Mouse (Mus musculus) forebrain, postnatal 0 days (tissue): ENCODE results near the gene St3gal5. TPM values are rescaled to one million over a fixed set of nuclear protein-coding genes. Genes with fewer than 3 reads are reported as not detected.
A peak's percentile ranks its signal among the peaks of the same experiment; 100 is the strongest.

ENCODE experiments used
- ATAC-seq: fragments of 200-750 bp; cut with Nextera tagmentation; 2 replicates; pipeline ENCODE4 v1.8.0; 2017; ENCODE audit warnings: mild to moderate bottlenecking, moderate library complexity
- DNase-seq: peaks from one replicate; pipeline ENCODE4 v3.0.0-alpha.2; 2015
- H3K27ac ChIP-seq: fragments of 300-500 bp; sonication (generic); 2 replicates; pipeline ENCODE4 v1.5.1; 2014; ENCODE audit warnings: low read depth, mild to moderate bottlenecking, antibody characterized with exemption, low read length, moderate library complexity, mixed read lengths
- H3K27me3 ChIP-seq: fragments of 300-500 bp; sonication (generic); 2 replicates; pipeline ENCODE4 v1.6.1; 2014; ENCODE audit warnings: mild to moderate bottlenecking, low read length, mixed read lengths; ENCODE audit not compliant: insufficient read depth
- H3K36me3 ChIP-seq: fragments of 300-500 bp; sonication (generic); 2 replicates; pipeline ENCODE4 v1.6.1; 2014; ENCODE audit warnings: mild to moderate bottlenecking, moderate library complexity; ENCODE audit not compliant: insufficient read depth
- H3K4me1 ChIP-seq: fragments of 300-500 bp; sonication (generic); 2 replicates; pipeline ENCODE4 v1.6.1; 2014; ENCODE audit warnings: antibody characterized with exemption; ENCODE audit not compliant: insufficient read depth
- H3K4me2 ChIP-seq: fragments of 300-500 bp; sonication (generic); 2 replicates; pipeline ENCODE4 v1.6.1; 2014; ENCODE audit warnings: low read depth, mild to moderate bottlenecking, moderate library complexity
- H3K4me3 ChIP-seq: fragments of 300-500 bp; sonication (generic); 2 replicates; pipeline ENCODE4 v1.5.1; 2014; ENCODE audit warnings: low read depth, low read length, mixed read lengths
- H3K9ac ChIP-seq: fragments of 300-500 bp; sonication (generic); 2 replicates; pipeline ENCODE4 v1.6.1; 2014; ENCODE audit warnings: mild to moderate bottlenecking
- H3K9me3 ChIP-seq: fragments of 300-500 bp; sonication (generic); 2 replicates; pipeline ENCODE4 v1.6.1; 2016; ENCODE audit warnings: low read length
- CTCF ChIP-seq: sonication (generic); IDR thresholded peaks from 2 replicates; pipeline ENCODE4 v1.5.1; 2016; ENCODE audit warnings: antibody characterized with exemption, control low read depth, low read depth
- WGBS: fragments of 180-500 bp; shearing (Covaris S2); extraction: QIAGEN DNeasy Blood & Tissue Kit; methylation state at CpG from one replicate; pipeline ENCODE4 v1.1.7; 2014; 5-methylcytosine and 5-hydroxymethylcytosine counted together
- polyA plus RNA-seq: library from polyadenylated mRNA; unstranded; fragments of >200 nt; fragmentation: Nextera tagmentation; extraction: Ambion mirVana; gene quantifications from 2 replicates; pipeline ENCODE4 v1.2.1, GENCODE M21; 2015
- total RNA-seq: library from RNA; depleted of rRNA; stranded (reverse); fragments of >200 nt; gene quantifications from 2 replicates; pipeline ENCODE4 v1.2.3, GENCODE M21; 2014

The St3gal5 gene
- total and polyA plus RNA-seq, 2 experiments from 2014 or later, result 17.5 to 53.4 TPM

DNA sequence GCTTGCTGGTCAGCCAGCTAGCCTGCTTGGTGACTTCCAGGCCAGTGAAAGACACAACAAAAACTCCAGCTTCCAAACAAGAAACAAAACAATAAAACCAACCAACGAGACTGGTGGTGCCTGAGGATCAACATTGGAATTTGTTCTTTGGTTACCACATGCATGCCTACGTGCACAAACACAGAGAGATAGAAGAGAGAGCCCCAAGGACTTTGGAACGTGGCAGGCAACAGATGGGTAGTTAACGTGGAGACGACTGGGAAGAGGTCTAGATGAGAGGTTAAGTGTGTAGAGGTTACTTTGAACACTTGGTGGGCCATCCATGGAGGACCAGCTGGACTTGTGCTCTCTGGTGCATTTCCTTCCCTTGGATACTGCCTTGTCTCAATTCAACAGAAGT lies 19.2 kb upstream of the St3gal5 start:
- Histone ChIP-seq H3K4me2 (no peak overlapping the region), H3K27ac (no peak overlapping the region), H3K4me3 (no peak overlapping the region), H3K36me3 (no peaks in the 10 kb centered on the region), H3K9ac (no peak overlapping the region), H3K4me1 (no peaks in the 10 kb centered on the region), H3K9me3 (no peaks in the 10 kb centered on the region), H3K27me3 (no peaks in the 10 kb centered on the region)
- DNase-seq, result no peak
- TF ChIP-seq CTCF, result no peak
- no peak for ATAC-seq
- 71% methylated on average over 5 of the region's 5 CpGs for WGBS

DNA sequence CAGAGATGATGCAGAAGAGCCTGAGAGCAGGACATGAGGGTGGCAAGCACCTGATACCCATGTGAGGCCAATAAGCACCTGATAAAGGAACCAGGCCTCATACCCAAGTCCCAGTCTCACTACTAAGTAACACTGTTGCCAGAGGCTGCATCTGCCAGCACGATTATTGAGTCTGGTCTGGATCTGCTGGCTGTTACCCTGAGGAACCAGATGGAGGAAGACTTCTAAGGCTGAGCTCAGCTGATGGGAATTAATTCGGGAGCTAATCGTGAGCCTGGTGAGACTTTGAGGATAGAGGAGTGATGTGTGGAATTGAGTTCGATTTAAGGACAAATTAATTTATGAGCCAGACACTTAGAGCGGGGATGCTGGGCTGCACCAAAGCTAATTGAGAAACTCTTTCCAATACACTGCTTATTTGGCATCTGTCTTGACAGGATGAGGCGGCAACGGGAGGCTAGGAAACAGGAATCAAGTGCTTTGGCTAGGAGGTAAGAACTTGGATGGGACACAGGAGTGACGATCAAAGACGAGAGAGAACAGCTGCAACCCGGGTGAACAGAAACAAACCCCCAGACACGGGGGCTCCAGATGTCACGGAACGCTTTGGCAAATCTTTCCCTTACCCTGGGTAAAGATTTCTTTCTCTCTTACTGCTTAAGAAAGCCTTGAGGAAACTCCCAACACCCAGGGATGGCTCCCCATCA lies 15.9 kb upstream of the St3gal5 start:
- DNase-seq (peak; percentile 53), ATAC-seq (peak; percentile 80)
- H3K27ac ChIP-seq, result 0 out of 2 replicates have a peak overlapping the region, but pooled peaks have one; percentile 29
- no peak for TF ChIP-seq CTCF
- no peak overlapping the region for H3K9ac ChIP-seq
- no peak overlapping the region for H3K4me3 ChIP-seq
- no peaks in the 10 kb centered on the region for H3K9me3 ChIP-seq
- H3K4me2 ChIP-seq, result no peak overlapping the region
- no peaks in the 10 kb centered on the region for H3K4me1 ChIP-seq
- 64% methylated on average over 13 of the region's 13 CpGs for WGBS
- H3K36me3 ChIP-seq, result no peaks in the 10 kb centered on the region
- H3K27me3 ChIP-seq, result no peaks in the 10 kb centered on the region

DNA sequence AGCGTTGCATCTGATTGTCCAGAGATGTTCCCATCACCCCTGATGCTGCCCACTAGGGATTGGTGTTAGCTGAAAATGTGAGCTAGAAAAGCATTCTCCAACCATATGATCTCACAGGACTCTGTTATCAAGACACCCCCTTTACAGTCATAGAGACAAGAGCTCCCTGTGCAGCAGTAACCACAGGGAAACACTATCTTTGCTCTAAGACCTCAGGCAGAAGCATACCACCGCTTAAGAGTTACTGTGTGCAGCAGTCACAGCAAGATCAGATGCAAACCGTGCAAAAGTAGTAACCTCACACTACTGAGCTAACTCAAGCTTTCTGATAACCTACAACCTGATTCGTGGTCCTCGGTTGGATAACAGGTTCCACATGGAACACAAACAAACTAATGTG lies 10.0 kb upstream of the St3gal5 start:
- no peaks in the 10 kb centered on the region for H3K27me3 ChIP-seq
- 86% methylated on average over 5 of the region's 5 CpGs for WGBS
- H3K4me1 ChIP-seq, result no peaks in the 10 kb centered on the region
- H3K4me2 ChIP-seq, result no peak overlapping the region
- no peak overlapping the region for H3K9ac ChIP-seq
- ATAC-seq (no peak), DNase-seq (no peak)
- no peaks in the 10 kb centered on the region for H3K9me3 ChIP-seq
- H3K27ac ChIP-seq, result no peak overlapping the region
- H3K4me3 ChIP-seq, result no peak overlapping the region
- TF ChIP-seq CTCF, result no peak
- no peaks in the 10 kb centered on the region for H3K36me3 ChIP-seq

DNA sequence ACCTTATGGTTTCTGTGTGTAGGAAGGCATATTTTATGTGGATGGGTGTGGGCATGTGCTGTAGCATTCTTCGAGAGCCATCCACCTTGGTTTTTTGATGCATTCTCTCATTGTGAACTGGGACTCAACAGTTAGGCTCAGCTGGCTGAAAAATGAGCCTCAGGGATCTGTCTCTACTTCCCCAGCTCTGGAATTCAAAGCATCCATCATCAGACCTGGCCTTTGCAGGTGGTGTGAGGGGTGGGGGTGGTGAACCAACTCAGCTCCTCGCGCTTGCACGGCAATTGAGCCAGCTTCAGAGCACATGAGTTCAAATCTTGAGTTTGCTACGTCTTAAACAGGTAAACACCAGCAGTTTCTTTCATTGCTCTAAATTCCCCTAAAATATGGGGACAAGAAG lies 7.5 kb upstream of the St3gal5 start:
- no peak overlapping the region for H3K9ac ChIP-seq
- DNase-seq (no peak), ATAC-seq (no peak)
- no peaks in the 10 kb centered on the region for H3K9me3 ChIP-seq
- WGBS, result 90% methylated on average over 5 of the region's 5 CpGs
- no peak for TF ChIP-seq CTCF
- no peak overlapping the region for H3K4me3 ChIP-seq
- H3K27me3 ChIP-seq, result no peaks in the 10 kb centered on the region
- H3K36me3 ChIP-seq, result no peaks in the 10 kb centered on the region
- H3K4me2 ChIP-seq, result no peak overlapping the region
- H3K4me1 ChIP-seq, result no peaks in the 10 kb centered on the region
- H3K27ac ChIP-seq, result no peak overlapping the region

DNA sequence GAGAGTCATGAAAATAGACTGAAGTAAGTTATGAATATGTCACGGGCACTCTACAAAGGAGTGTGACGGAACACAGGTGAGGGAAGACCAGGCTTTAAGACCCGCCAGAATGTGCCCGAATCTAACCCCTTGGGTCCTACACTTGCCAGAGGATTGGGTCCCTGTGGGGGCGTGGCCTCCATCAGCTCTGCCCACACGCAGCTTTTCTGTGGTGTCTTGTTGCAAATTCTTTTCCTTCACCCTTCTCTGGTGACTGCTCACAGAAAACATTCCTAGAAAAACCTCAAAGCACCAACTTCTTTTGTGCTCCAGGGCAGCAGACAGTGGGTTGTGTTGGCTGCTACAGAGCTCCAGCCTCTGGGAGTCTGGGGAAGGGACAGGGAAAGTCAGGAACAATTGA lies 6.4 kb upstream of the St3gal5 start:
- Histone ChIP-seq H3K27me3 (no peaks in the 10 kb centered on the region), H3K27ac (no peak overlapping the region), H3K9me3 (no peaks in the 10 kb centered on the region), H3K9ac (no peak overlapping the region), H3K4me1 (no peaks in the 10 kb centered on the region), H3K36me3 (no peaks in the 10 kb centered on the region), H3K4me3 (no peak overlapping the region), H3K4me2 (no peak overlapping the region)
- ATAC-seq, result no peak
- WGBS, result 48% methylated on average over 6 of the region's 6 CpGs
- DNase-seq, result no peak
- TF ChIP-seq CTCF, result no peak

DNA sequence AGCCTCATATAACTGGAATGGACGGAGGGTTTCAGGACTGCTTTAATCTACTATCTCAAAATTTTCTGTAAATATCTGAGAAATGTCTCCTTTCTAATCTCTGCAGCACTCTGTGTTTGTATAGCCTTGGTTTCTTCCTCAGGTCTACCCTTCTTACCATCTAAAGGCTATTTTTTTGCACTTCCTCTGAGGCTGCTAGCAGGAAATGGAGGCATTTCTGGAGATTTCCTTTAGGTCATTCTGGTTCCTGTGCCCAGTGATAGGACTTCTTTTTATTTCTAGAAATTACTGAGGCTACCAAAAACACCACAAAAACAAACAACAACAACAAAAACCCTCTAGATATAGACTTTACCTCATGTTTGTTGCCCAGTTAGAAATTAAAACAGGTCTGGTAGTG lies 4.3 kb upstream of the St3gal5 start:
- no peaks in the 10 kb centered on the region for H3K9me3 ChIP-seq
- no peaks in the 10 kb centered on the region for H3K27me3 ChIP-seq
- H3K9ac ChIP-seq, result no peak overlapping the region
- H3K36me3 ChIP-seq, result no peaks in the 10 kb centered on the region
- no peak for TF ChIP-seq CTCF
- 89% methylated on average over 1 of the region's 1 CpGs for WGBS
- no peak for ATAC-seq
- H3K4me1 ChIP-seq, result 0 out of 2 replicates have a peak, but pooled peaks cover under 1% of the 10 kb centered on the region
- no peak overlapping the region for H3K4me3 ChIP-seq
- DNase-seq, result no peak
- no peak overlapping the region for H3K4me2 ChIP-seq
- H3K27ac ChIP-seq, result no peak overlapping the region

DNA sequence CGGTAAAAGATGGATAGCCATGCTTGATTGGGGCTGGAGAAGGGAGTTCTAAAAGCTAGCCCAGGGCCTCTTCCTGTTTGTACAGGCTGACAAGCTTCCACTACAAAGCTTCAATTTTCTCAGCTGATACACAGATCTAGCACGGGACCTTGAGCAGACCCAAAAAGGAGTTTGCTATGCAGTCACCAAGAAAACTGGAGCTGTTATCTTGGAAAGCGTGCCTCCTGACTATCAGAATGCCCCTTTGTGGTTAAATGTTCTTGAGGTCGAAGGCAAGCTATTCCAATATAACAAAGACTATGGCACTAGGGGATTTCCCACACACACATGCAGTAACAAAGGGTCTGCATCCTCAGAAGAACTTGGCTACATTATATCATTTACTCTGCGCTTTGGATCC lies 1.2 kb upstream of the St3gal5 start:
- Histone ChIP-seq H3K27me3 (no peaks in the 10 kb centered on the region), H3K4me3 (no peak overlapping the region), H3K9me3 (no peaks in the 10 kb centered on the region), H3K9ac (no peak overlapping the region), H3K27ac (no peak overlapping the region), H3K36me3 (no peaks in the 10 kb centered on the region), H3K4me1 (peaks cover 6% of the 10 kb centered on the region), H3K4me2 (no peak overlapping the region)
- ATAC-seq, result no peak
- WGBS, result 75% methylated on average over 5 of the region's 5 CpGs
- no peak for TF ChIP-seq CTCF
- DNase-seq, result no peak
